Mouse (Mus musculus): Measurements from ENCODE around the gene Mgme1. TPM values are rescaled to one million over a fixed set of nuclear protein-coding genes. Genes with fewer than 3 reads are reported as not detected.

The Mgme1 gene
- total RNA-seq, 2 experiments from 2014 or later: 9.8 to 11.5 TPM

DNA sequence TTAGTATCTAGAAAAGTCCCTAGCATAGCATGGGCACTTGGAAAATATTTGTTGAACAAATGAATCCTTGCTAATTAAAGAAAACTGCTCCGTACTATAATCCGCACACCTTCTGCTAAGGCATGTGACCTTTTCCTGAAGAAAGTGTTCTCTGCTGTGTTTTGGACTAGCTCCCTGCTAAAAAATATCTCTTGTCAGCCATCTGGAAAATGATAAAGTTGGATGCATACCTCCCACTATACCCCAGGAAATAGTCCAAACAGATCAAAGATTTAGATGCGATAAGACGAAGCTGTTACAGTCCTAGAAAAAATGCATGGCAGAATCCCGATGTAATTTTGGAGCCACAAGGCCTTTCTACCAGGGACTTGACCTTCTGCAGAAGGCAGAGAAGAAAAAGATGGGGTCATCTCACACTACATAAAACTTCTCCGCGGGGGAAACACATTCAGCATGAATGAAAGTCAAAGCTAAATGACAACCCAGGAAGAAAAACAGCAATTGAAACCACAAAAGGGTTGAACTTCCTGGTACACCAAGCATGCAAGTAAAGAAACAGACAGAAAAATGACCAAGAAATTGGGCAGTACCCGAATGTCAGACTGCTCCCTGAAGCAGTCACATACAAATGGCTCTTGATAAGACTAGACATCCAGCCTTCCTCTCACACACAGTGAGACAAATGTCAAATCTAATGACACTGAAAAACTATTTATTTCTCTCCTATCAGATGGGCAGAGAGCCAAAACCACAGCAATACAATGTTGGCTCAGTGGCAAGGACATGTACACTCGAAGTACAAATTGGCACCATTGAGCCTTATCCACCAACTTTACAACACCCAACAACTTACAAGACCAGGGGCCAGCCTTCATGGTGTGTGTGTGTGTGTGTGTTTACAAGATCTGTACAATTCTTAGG, 29.5 kb downstream of the Mgme1 start:
- no peak for DNase-seq
- intact Hi-C loops (cut with DNase I): no loop called here

DNA sequence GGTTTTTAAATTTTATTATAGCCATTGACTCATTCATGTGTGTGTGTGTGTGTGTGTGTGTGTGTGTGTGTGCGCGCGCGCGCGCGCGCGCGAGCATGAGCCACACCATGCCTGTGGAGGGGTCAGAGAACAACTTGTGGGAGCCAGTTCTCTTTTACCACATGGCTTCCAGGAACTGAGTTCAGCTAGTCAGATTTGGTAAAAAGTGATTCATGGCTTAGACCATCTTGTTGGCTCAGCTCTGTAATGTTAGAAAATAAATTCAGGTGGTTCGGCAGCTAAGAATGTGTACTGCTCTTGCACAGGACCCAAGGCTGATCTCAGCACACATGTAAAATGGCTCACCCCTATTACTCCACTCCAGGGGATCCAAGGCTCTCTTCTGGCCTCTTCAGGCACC, 30.6 kb downstream of the Mgme1 start:
- no peak for DNase-seq
- intact Hi-C loops (cut with DNase I): no loop called here

DNA sequence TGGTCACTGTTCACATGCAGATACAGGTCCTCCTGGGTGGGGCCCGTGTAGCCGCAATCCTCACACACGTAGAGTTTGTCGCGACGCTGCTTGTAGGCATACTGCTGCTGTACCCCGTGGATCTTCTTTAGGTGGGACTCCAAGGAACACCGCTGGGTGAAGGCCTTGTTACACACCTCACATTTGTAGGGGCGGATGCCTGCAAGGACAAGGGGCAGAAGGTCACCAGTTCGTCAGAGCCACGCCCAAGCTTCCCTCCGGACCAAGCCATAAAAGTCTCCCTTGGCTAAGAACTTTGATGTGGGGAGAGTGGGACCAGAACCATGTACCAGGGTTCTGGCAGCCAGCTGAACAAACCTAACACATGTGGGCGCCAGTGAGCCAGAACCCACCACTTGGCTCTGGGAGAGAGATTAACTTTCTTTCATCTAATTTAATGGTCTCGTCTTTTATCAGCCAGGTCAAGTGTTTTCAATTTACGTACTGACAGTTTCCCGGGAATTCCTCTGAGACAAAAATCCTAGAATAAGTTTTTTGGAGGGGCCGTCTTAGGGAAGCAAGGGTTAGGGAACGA, 35.3 kb downstream of the Mgme1 start:
- no peak for DNase-seq
- intact Hi-C loops (cut with DNase I): loop anchor here (5.0 kb wide), 1 partner anchor 146 kb away; no protein-coding TSS in a partner anchor

DNA sequence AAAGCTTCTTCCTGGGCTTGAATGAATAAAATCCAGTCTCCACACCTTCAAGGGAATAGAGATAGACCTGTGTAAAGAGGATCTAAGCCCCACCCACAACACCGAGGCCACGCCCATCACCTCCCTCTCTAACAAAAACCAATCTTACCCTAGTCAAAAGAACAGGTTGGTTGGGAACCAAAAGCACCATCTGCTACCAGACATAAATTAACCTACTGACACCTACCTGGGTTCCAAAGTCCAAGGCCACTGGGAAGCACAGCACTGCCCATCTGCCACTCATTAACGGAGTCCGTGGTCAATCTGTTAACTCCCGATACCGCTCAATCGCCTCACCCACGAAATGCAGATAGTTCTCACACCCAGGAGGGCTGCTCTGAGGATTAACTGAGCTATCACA, 38.1 kb downstream of the Mgme1 start:
- DNase-seq: no peak
- intact Hi-C loops (cut with DNase I): loop anchor here (5.0 kb wide), 1 partner anchor 144 kb away; no protein-coding TSS in a partner anchor

DNA sequence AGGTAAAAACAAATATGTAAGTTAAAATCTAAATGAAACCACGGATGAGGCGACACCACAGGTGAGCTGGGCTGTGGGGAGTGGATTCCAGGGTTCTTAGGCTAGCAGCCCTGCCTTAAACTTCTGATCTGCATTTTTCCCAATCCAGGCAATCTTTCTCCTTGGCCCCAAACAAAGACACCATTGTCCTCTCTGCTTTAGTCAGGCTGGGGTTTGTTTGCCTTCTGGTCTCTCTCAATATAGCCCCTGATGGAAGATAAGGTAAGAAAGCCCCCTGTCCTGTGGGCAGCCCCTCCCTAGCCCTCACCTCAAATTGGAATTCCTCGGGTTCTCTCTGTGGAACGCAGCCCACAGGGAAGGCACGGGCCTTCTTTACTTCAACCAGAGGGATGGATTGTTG, 39.8 kb downstream of the Mgme1 start:
- no peak for DNase-seq
- intact Hi-C loops (cut with DNase I): no loop called here

DNA sequence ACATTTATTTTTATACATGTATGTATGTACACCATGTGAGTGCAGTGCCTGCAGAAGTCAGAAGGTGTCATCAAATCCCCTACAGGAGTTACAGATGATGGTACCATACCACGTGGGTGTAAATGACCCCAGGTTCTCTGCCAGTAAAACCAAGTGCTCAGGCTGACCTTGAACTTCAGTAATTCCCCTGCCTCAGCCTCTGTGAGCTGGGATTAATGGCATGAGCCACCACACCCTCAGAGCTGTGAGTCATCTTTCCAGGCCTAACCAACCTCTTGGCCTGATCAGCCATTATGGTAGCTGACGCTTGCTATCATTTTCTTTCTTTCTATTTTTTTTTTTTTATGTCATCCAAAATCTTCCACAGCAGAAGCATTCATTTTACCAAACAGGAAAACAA, 40.9 kb downstream of the Mgme1 start:
- DNase-seq: no peak
- intact Hi-C loops (cut with DNase I): no loop called here

DNA sequence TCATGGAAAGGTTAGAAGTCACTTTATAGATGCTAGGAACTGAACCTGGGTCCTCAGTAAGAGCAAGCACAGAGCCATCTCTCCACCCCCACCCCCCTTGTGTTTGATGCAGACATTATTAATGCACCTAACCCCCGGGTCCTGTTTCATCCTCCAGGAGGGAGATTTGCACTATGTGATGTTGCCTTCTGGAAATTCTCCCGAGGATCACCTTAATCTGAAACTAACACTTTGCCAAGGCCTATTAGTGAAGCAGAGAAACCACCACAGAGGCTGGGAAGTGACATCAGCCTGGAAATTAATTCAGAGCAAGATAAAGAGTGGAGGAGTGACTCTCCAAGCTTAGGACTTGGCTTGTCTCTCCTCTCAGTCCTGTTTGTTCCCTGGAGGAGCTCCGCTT, 53.8 kb downstream of the Mgme1 start:
- no peak for DNase-seq
- intact Hi-C loops (cut with DNase I): no loop called here

DNA sequence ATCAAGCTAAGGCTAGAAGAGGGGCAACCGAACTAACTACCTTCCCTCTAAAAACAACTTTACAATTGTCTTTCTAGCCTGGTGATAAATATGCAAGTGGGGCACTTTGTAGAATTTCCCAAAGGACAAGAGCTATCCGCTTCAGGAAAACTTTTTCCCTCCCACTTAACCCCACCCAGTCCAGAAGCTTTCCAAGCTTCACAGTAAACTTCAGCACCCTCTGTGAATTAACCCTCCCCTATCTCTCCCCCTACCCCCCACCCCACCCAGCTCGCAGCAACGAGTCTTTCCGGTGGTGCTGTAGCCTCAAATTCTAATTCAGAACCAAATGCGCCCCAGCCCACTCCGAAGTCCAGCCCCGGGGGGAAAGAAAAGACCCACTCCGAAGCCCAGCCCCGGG, 59.0 kb downstream of the Mgme1 start:
- intact Hi-C loops (cut with DNase I): no loop called here
- no peak for DNase-seq

DNA sequence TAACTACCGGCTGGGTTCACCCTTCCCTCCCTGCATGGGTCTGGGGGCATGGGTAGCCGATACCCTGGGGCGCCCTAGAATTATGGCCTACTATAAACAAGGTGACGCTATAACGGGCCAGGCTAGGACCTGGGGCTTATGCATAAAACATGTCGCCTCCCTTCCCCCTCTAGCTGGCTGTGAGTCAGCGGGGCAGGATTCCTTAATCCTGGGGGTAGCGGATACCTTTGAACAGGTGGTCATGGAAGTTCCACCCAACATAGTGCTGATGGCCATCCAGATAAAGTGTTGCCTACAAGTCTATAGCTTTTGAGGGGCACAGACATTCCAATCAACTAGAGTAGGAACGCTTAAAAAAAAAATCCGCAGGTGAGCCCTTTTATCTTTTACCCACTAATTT, 59.5 kb downstream of the Mgme1 start:
- DNase-seq: no peak
- intact Hi-C loops (cut with DNase I): no loop called here

DNA sequence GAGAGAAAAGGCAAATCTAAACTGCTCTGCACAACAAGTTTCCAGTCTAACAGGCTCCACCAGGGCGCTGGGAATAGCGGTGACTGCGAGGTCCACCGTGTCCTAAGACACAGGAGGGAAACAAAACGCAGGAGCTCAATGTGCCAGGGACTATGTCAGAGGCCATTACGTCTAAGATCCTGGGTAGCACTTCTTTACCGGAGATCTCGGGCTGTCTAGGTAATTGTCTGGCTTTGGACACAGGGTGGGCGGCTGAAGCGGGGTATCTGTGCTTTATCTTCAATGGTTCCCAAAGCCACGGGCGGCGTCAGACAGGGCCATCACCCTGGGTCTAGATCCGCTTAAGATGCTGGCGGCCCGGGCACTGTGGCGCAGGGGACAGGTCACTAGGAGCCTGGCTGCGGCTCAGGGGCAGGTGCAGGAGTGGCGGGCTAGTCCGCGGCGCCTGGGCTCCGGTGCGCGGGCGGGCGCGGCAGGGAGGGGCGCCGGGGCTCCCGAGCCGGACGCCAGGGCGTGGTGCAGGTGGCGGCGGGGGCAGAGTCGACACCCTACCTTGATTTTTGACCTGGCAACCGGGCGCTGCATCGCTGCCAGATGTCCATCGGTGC, 60.0 kb downstream of the Mgme1 start:
- DNase-seq: no peak
- intact Hi-C loops (cut with DNase I): no loop called here

Other genes starting within 250 kb of the Mgme1 start
- gene Banf2, start 237.6 kb upstream of the Mgme1 start, total RNA-seq (2021): not detected
- gene Snx5, start 243 bp downstream of the Mgme1 start, total RNA-seq (2021): 10 to 100 TPM; 60.1 to 68.5 TPM
- not detected for gene Ovol2, start 61.5 kb downstream of the Mgme1 start, total RNA-seq (2021)
- 10 to 100 TPM; 30.3 to 32.5 TPM for gene Kat14, start 98.3 kb downstream of the Mgme1 start, total RNA-seq (2021)
- gene Pet117, start 98.3 kb downstream of the Mgme1 start, total RNA-seq (2021): 10 to 100 TPM in 1 of 2 experiments, 1 to 10 TPM in 1; 9.1 to 14.1 TPM